Mouse (Mus musculus) naive thymus-derived CD4-positive, alpha-beta T cell, adult 2 months (primary cell): Measurements from ENCODE around the gene Hist1h4j.

ENCODE experiments used
- DNase-seq: peaks from one replicate; pipeline ENCODE4 v3.0.0-alpha.2; 2011; ENCODE audit warnings: low read depth

Gene Hist1h4j

GRCm38 (mm10) chr13:21781639-21782038 is 46.8 kb downstream of the Hist1h4j start:
- no peak for DNase-seq

- DNase-seq = peak; percentile 66
These were observed 47.7 kb downstream of the Hist1h4j start for GRCm38 (mm10) chr13:21782361-21783254.

- peak; percentile 91 for DNase-seq
These were observed 48.4 kb downstream of the Hist1h4j start, which contains the start of gene Hist1h3i for GRCm38 (mm10) chr13:21783255-21783617. TSS of gene Hist1h3i (minus strand) at chr13:21783370.

GRCm38 (mm10) chr13:21783734-21784161 is 48.9 kb downstream of the Hist1h4j start:
- peak; percentile 80 for DNase-seq

- DNase-seq = no peak
These were observed 49.4 kb downstream of the Hist1h4j start for GRCm38 (mm10) chr13:21784311-21784710.
